Mouse (Mus musculus) G1E (cell line): ENCODE results near the gene Zfp446.

Source experiments
- CTCF ChIP-seq: IDR thresholded peaks from 2 replicates; pipeline ENCODE4 v1.5.1; 2012; ENCODE audit warnings: low read depth, low read length, inconsistent platforms, mixed read lengths
- GATA1 ChIP-seq: IDR thresholded peaks from 2 replicates; pipeline ENCODE4 v1.6.1; 2012; ENCODE audit warnings: borderline replicate concordance, low read length, inconsistent platforms, mixed read lengths
- POLR2AphosphoS5 ChIP-seq: IDR thresholded peaks from 2 replicates; pipeline ENCODE4 v1.6.1; 2012; ENCODE audit warnings: low read depth, low read length, inconsistent platforms; ENCODE audit not compliant: insufficient replicate concordance
- TAL1 ChIP-seq: conservative IDR thresholded peaks from 2 replicates; pipeline ENCODE4 v1.6.1; 2012; ENCODE audit warnings: low read depth, low read length, inconsistent platforms, mixed read lengths

GRCm38 (mm10) chr7:13033451-13034147 lies 56.0 kb downstream of the Zfp446 start:
- TF ChIP-seq CTCF = no peak
- TF ChIP-seq TAL1 = no peak
- no peak for TF ChIP-seq GATA1
- TF ChIP-seq POLR2AphosphoS5 = peak; percentile 29; the same call in 1 of the 2 replicates
